Mouse (Mus musculus) megakaryocyte, embryonic 14.5 days (primary cell): ENCODE measurements around the gene Arel1.

Source experiments
- FLI1 ChIP-seq: IDR thresholded peaks from 2 replicates; pipeline ENCODE4 v1.6.1; 2012; ENCODE audit warnings: low read length, inconsistent platforms, mixed read lengths
- GATA1 ChIP-seq: IDR thresholded peaks from 3 replicates; pipeline ENCODE4 v1.6.1; 2012; ENCODE audit warnings: mixed read lengths, low read length, inconsistent platforms, borderline replicate concordance

DNA sequence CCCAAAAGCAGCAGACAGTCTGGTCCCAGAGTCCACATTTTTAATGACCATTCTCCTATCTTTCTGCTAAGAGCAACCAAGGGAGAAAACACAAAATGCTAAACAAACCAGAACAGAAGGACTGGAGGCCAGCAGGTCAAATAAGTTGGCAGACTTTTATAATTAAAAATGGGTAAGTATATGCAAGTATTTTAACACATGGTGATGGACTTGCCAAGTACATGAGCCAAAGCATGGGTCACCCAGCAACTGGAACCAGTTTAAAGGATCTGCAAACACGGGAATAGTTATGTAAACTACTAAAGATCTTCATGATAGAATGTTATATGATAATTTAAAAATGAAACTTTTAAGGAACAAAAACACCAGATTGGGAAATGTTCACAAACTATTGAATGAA, 18.3 kb downstream of the Arel1 start:
- TF ChIP-seq GATA1 (no peak), FLI1 (no peak)
